Mouse (Mus musculus): ENCODE results near the gene Igf2bp2. TPM values are rescaled to one million over a fixed set of nuclear protein-coding genes. Genes with fewer than 3 reads are reported as not detected.

Igf2bp2 gene
- total and polyA plus RNA-seq, 2 experiments from 2014 or later, result 5.5 to 8.7 TPM

GRCm38 (mm10) chr16:22095751-22096150, 67.3 kb downstream of the Igf2bp2 start:
- no peak for TF ChIP-seq CTCF (IDR thresholded peaks at IDR 0.05)
- Histone ChIP-seq H3K4me3 (ENCODE audit: low read depth, low read length) (no peak overlapping the region), H3K27ac (ENCODE audit: low read depth, low read length) (no peak overlapping the region), H3K36me3 (ENCODE audit: insufficient read depth, low read length) (no peaks in the 10 kb centered on the region), H3K4me1 (ENCODE audit: insufficient read depth, low read length) (no peaks in the 10 kb centered on the region), H3K4me2 (ENCODE audit: low read depth, low read length, poor library complexity, severe bottlenecking) (no peak overlapping the region), H3K9ac (replicated peaks; ENCODE audit: low read length, poor library complexity, severe bottlenecking) (no peak overlapping the region), H3K27me3 (ENCODE audit: insufficient read depth, low read length) (no peaks in the 10 kb centered on the region), H3K9me3 (ENCODE audit: low read length) (no peaks in the 10 kb centered on the region)
- DNase-seq (ENCODE audit: low spot score) (no peak), ATAC-seq (ENCODE audit: low FRiP score) (no peak)
- WGBS, result 95% methylated on average over 1 of the region's 1 CpGs

- no peak for TF ChIP-seq CTCF (IDR thresholded peaks at IDR 0.05)
- DNase-seq (ENCODE audit: low spot score) (no peak), ATAC-seq (ENCODE audit: low FRiP score) (no peak)
- no peak overlapping the region for H3K4me2 ChIP-seq (ENCODE audit: low read depth, low read length, poor library complexity, severe bottlenecking)
- 93% methylated on average over 3 of the region's 3 CpGs for WGBS
- no peaks in the 10 kb centered on the region for H3K9me3 ChIP-seq (ENCODE audit: low read length)
- no peak overlapping the region for H3K4me3 ChIP-seq (ENCODE audit: low read depth, low read length)
- H3K27ac ChIP-seq (ENCODE audit: low read depth, low read length), result no peak overlapping the region
- no peaks in the 10 kb centered on the region for H3K4me1 ChIP-seq (ENCODE audit: insufficient read depth, low read length)
- H3K36me3 ChIP-seq (ENCODE audit: insufficient read depth, low read length), result no peaks in the 10 kb centered on the region
- H3K27me3 ChIP-seq (ENCODE audit: insufficient read depth, low read length), result no peaks in the 10 kb centered on the region
- H3K9ac ChIP-seq (replicated peaks; ENCODE audit: low read length, poor library complexity, severe bottlenecking), result no peak overlapping the region
These were observed 71.8 kb downstream of the Igf2bp2 start for GRCm38 (mm10) chr16:22091255-22091783.

- WGBS, result 85% methylated on average over 4 of the region's 4 CpGs
- no peaks in the 10 kb centered on the region for H3K9me3 ChIP-seq (ENCODE audit: low read length)
- H3K4me2 ChIP-seq (ENCODE audit: low read depth, low read length, poor library complexity, severe bottlenecking), result no peak overlapping the region
- no peaks in the 10 kb centered on the region for H3K27me3 ChIP-seq (ENCODE audit: insufficient read depth, low read length)
- H3K27ac ChIP-seq (ENCODE audit: low read depth, low read length), result no peak overlapping the region
- H3K36me3 ChIP-seq (ENCODE audit: insufficient read depth, low read length), result no peaks in the 10 kb centered on the region
- no peaks in the 10 kb centered on the region for H3K4me1 ChIP-seq (ENCODE audit: insufficient read depth, low read length)
- no peak for ATAC-seq (ENCODE audit: low FRiP score)
- no peak overlapping the region for H3K4me3 ChIP-seq (ENCODE audit: low read depth, low read length)
- peak; percentile 64 for DNase-seq (ENCODE audit: low spot score)
- no peak overlapping the region for H3K9ac ChIP-seq (replicated peaks; ENCODE audit: low read length, poor library complexity, severe bottlenecking)
- no peak for TF ChIP-seq CTCF (IDR thresholded peaks at IDR 0.05)
These were observed 77.7 kb downstream of the Igf2bp2 start for GRCm38 (mm10) chr16:22085411-22085810.

GRCm38 (mm10) chr16:22080125-22080710, 82.9 kb downstream of the Igf2bp2 start:
- ATAC-seq (ENCODE audit: low FRiP score) (no peak), DNase-seq (ENCODE audit: low spot score) (no peak)
- TF ChIP-seq CTCF (IDR thresholded peaks at IDR 0.05), result no peak
- H3K9me3 ChIP-seq (ENCODE audit: low read length), result no peaks in the 10 kb centered on the region
- H3K4me2 ChIP-seq (ENCODE audit: low read depth, low read length, poor library complexity, severe bottlenecking), result no peak overlapping the region
- 88% methylated on average over 12 of the region's 12 CpGs for WGBS
- H3K36me3 ChIP-seq (ENCODE audit: insufficient read depth, low read length), result no peaks in the 10 kb centered on the region
- no peak overlapping the region for H3K9ac ChIP-seq (replicated peaks; ENCODE audit: low read length, poor library complexity, severe bottlenecking)
- no peak overlapping the region for H3K4me3 ChIP-seq (ENCODE audit: low read depth, low read length)
- no peaks in the 10 kb centered on the region; the same call in 1 of the 2 replicates for H3K4me1 ChIP-seq (ENCODE audit: insufficient read depth, low read length)
- no peaks in the 10 kb centered on the region for H3K27me3 ChIP-seq (ENCODE audit: insufficient read depth, low read length)
- H3K27ac ChIP-seq (ENCODE audit: low read depth, low read length), result no peak overlapping the region

- Histone ChIP-seq H3K9me3 (ENCODE audit: low read length) (no peaks in the 10 kb centered on the region), H3K4me1 (ENCODE audit: insufficient read depth, low read length) (no peaks in the 10 kb centered on the region; the same call in 1 of the 2 replicates), H3K9ac (replicated peaks; ENCODE audit: low read length, poor library complexity, severe bottlenecking) (no peak overlapping the region), H3K36me3 (ENCODE audit: insufficient read depth, low read length) (no peaks in the 10 kb centered on the region), H3K4me2 (ENCODE audit: low read depth, low read length, poor library complexity, severe bottlenecking) (no peak overlapping the region), H3K27me3 (ENCODE audit: insufficient read depth, low read length) (no peaks in the 10 kb centered on the region), H3K27ac (ENCODE audit: low read depth, low read length) (no peak overlapping the region), H3K4me3 (ENCODE audit: low read depth, low read length) (no peak overlapping the region)
- ATAC-seq (ENCODE audit: low FRiP score), result no peak
- TF ChIP-seq CTCF (IDR thresholded peaks at IDR 0.05), result no peak
- no peak for DNase-seq (ENCODE audit: low spot score)
- 33% methylated on average over 4 of the region's 4 CpGs for WGBS
These were observed 86.5 kb downstream of the Igf2bp2 start for GRCm38 (mm10) chr16:22076620-22076941.

- no peak for ATAC-seq (ENCODE audit: low FRiP score)
- H3K4me1 ChIP-seq (ENCODE audit: insufficient read depth, low read length), result no peaks in the 10 kb centered on the region; the same call in 1 of the 2 replicates
- no peak for DNase-seq (ENCODE audit: low spot score)
- H3K4me3 ChIP-seq (ENCODE audit: low read depth, low read length), result no peak overlapping the region
- 25% methylated on average over 5 of the region's 5 CpGs for WGBS
- H3K27ac ChIP-seq (ENCODE audit: low read depth, low read length), result no peak overlapping the region
- no peak overlapping the region for H3K4me2 ChIP-seq (ENCODE audit: low read depth, low read length, poor library complexity, severe bottlenecking)
- no peak for TF ChIP-seq CTCF (IDR thresholded peaks at IDR 0.05)
- no peaks in the 10 kb centered on the region for H3K9me3 ChIP-seq (ENCODE audit: low read length)
- no peaks in the 10 kb centered on the region for H3K27me3 ChIP-seq (ENCODE audit: insufficient read depth, low read length)
- H3K9ac ChIP-seq (replicated peaks; ENCODE audit: low read length, poor library complexity, severe bottlenecking), result no peak overlapping the region
- no peaks in the 10 kb centered on the region for H3K36me3 ChIP-seq (ENCODE audit: insufficient read depth, low read length)
These were observed 87.1 kb downstream of the Igf2bp2 start for GRCm38 (mm10) chr16:22075829-22076619.
